Mouse (Mus musculus): ENCODE measurements around the gene Clic5. TPM values are rescaled to one million over a fixed set of nuclear protein-coding genes. Genes with fewer than 3 reads are reported as not detected.
A peak's percentile ranks its signal among the peaks of the same experiment; 100 is the strongest.

Gene Clic5
- 0.05 and 0.49 TPM in 2 replicates for total RNA-seq (2012; rRNA removed)

GRCm38 (mm10) chr17:44188042-44188768 is at the start of gene Clic5:
Clic5 (plus strand) TSS chr17:44188584.
- Histone ChIP-seq H3K9ac (ENCODE audit: insufficient read depth, low read depth, low read length, poor library complexity, severe bottlenecking) (no peak within 1 kb of the TSS), H3K27ac (ENCODE audit: insufficient read depth, low read depth, low read length, poor library complexity, severe bottlenecking) (no peak within 1 kb of the TSS), H3K4me3 (ENCODE audit: insufficient read depth in 1 of 2, low read depth in 1 of 2, low read length in 2 of 2, poor library complexity in 1 of 2, severe bottlenecking in 1 of 2) (peak within 1 kb of the TSS; percentile 33 to 55), H3K9me3 (ENCODE audit: control insufficient read depth, insufficient read depth, low read depth, low read length) (no peaks in the 10 kb centered on the region), H3K4me1 (ENCODE audit: control insufficient read depth in 2 of 2, insufficient read depth in 2 of 2, low read length in 2 of 2, poor library complexity in 1 of 2) (peaks cover 2 to 5% of the 10 kb centered on the region in 2 experiments; a peak in 3 of 4 replicates), H3K36me3 (ENCODE audit: control insufficient read depth, insufficient read depth, low read length, poor library complexity, severe bottlenecking) (no peaks in the 10 kb centered on the region)
- TF ChIP-seq ZC3H11A (IDR thresholded peaks at IDR 0.05; ENCODE audit: borderline replicate concordance, low read depth, low read length) (no peak), MAFK (IDR thresholded peaks at IDR 0.05; ENCODE audit: insufficient read depth, low read depth, low read length) (peak; percentile 63)
- peak; percentile 34 for DNase-seq (ENCODE audit: low read depth, low spot score)
- in situ Hi-C loops (cut with MboI; ENCODE audit: low sequenced_read_pairs in 2 of 2, unreplicated experiment in 2 of 2), result no loop called here

- Histone ChIP-seq H3K9me3 (ENCODE audit: control insufficient read depth, insufficient read depth, low read depth, low read length) (no peaks in the 10 kb centered on the region), H3K9ac (ENCODE audit: insufficient read depth, low read depth, low read length, poor library complexity, severe bottlenecking) (no peak overlapping the region), H3K4me3 (ENCODE audit: insufficient read depth in 1 of 2, low read depth in 1 of 2, low read length in 2 of 2, poor library complexity in 1 of 2, severe bottlenecking in 1 of 2) (no peak overlapping the region), H3K4me1 (ENCODE audit: control insufficient read depth in 2 of 2, insufficient read depth in 2 of 2, low read length in 2 of 2, poor library complexity in 1 of 2) (no peaks in the 10 kb centered on the region), H3K27ac (ENCODE audit: insufficient read depth, low read depth, low read length, poor library complexity, severe bottlenecking) (no peak overlapping the region), H3K36me3 (ENCODE audit: control insufficient read depth, insufficient read depth, low read length, poor library complexity, severe bottlenecking) (no peaks in the 10 kb centered on the region)
- in situ Hi-C loops (cut with MboI; ENCODE audit: low sequenced_read_pairs in 2 of 2, unreplicated experiment in 2 of 2), result no loop called here
- DNase-seq (ENCODE audit: low read depth, low spot score), result no peak
- TF ChIP-seq ZC3H11A (IDR thresholded peaks at IDR 0.05; ENCODE audit: borderline replicate concordance, low read depth, low read length), result no peak
- TF ChIP-seq ZNF384 (IDR thresholded peaks at IDR 0.05; ENCODE audit: low read depth, low read length), result no peak
- no peak for TF ChIP-seq MAFK (IDR thresholded peaks at IDR 0.05; ENCODE audit: insufficient read depth, low read depth, low read length)
Observed at GRCm38 (mm10) chr17:44145806-44146205, 42.6 kb upstream of the Clic5 start.

- no peak for DNase-seq (ENCODE audit: low read depth, low spot score)
- Histone ChIP-seq H3K27ac (ENCODE audit: insufficient read depth, low read depth, low read length, poor library complexity, severe bottlenecking) (no peak overlapping the region), H3K4me1 (ENCODE audit: control insufficient read depth in 2 of 2, insufficient read depth in 2 of 2, low read length in 2 of 2, poor library complexity in 1 of 2) (no peaks in the 10 kb centered on the region), H3K36me3 (ENCODE audit: control insufficient read depth, insufficient read depth, low read length, poor library complexity, severe bottlenecking) (no peaks in the 10 kb centered on the region), H3K4me3 (ENCODE audit: insufficient read depth in 1 of 2, low read depth in 1 of 2, low read length in 2 of 2, poor library complexity in 1 of 2, severe bottlenecking in 1 of 2) (no peak overlapping the region), H3K9ac (ENCODE audit: insufficient read depth, low read depth, low read length, poor library complexity, severe bottlenecking) (no peak overlapping the region), H3K9me3 (ENCODE audit: control insufficient read depth, insufficient read depth, low read depth, low read length) (no peaks in the 10 kb centered on the region)
- in situ Hi-C loops (cut with MboI; ENCODE audit: low sequenced_read_pairs in 2 of 2, unreplicated experiment in 2 of 2), result no loop called here
- no peak for TF ChIP-seq HCFC1 (IDR thresholded peaks at IDR 0.05; ENCODE audit: borderline replicate concordance, insufficient read depth, low read length)
- no peak for TF ChIP-seq ZC3H11A (IDR thresholded peaks at IDR 0.05; ENCODE audit: borderline replicate concordance, low read depth, low read length)
- TF ChIP-seq ZNF384 (IDR thresholded peaks at IDR 0.05; ENCODE audit: low read depth, low read length), result no peak
- TF ChIP-seq MAFK (IDR thresholded peaks at IDR 0.05; ENCODE audit: insufficient read depth, low read depth, low read length), result no peak
- no peak for TF ChIP-seq CHD2 (IDR thresholded peaks at IDR 0.05; ENCODE audit: low read depth, low read length)
Observed at GRCm38 (mm10) chr17:44148109-44148846, 40.1 kb upstream of the Clic5 start.

- Histone ChIP-seq H3K4me3 (ENCODE audit: insufficient read depth in 1 of 2, low read depth in 1 of 2, low read length in 2 of 2, poor library complexity in 1 of 2, severe bottlenecking in 1 of 2) (no peak overlapping the region), H3K9me3 (ENCODE audit: control insufficient read depth, insufficient read depth, low read depth, low read length) (no peaks in the 10 kb centered on the region), H3K4me1 (ENCODE audit: control insufficient read depth in 2 of 2, insufficient read depth in 2 of 2, low read length in 2 of 2, poor library complexity in 1 of 2) (no peaks in the 10 kb centered on the region), H3K36me3 (ENCODE audit: control insufficient read depth, insufficient read depth, low read length, poor library complexity, severe bottlenecking) (no peaks in the 10 kb centered on the region), H3K9ac (ENCODE audit: insufficient read depth, low read depth, low read length, poor library complexity, severe bottlenecking) (no peak overlapping the region), H3K27ac (ENCODE audit: insufficient read depth, low read depth, low read length, poor library complexity, severe bottlenecking) (no peak overlapping the region)
- peak; percentile 30 for DNase-seq (ENCODE audit: low read depth, low spot score)
- in situ Hi-C loops (cut with MboI; ENCODE audit: low sequenced_read_pairs in 2 of 2, unreplicated experiment in 2 of 2), result loop anchor here in 1 of 2 experiments (10.0 kb wide), 1 partner anchor 104 kb away; no protein-coding TSS in a partner anchor
- no peak for TF ChIP-seq ZNF384 (IDR thresholded peaks at IDR 0.05; ENCODE audit: low read depth, low read length)
- no peak for TF ChIP-seq HCFC1 (IDR thresholded peaks at IDR 0.05; ENCODE audit: borderline replicate concordance, insufficient read depth, low read length)
- no peak for TF ChIP-seq MAFK (IDR thresholded peaks at IDR 0.05; ENCODE audit: insufficient read depth, low read depth, low read length)
- TF ChIP-seq ZC3H11A (IDR thresholded peaks at IDR 0.05; ENCODE audit: borderline replicate concordance, low read depth, low read length), result peak; percentile 47; the same call in 1 of the 2 replicates
- no peak for TF ChIP-seq CHD2 (IDR thresholded peaks at IDR 0.05; ENCODE audit: low read depth, low read length)
Observed at GRCm38 (mm10) chr17:44151130-44151529, 37.3 kb upstream of the Clic5 start.

All from ES-E14 (cell line).